Mouse (Mus musculus) heart, embryonic 16.5 days (tissue): Measurements from ENCODE around the gene Ptprk. TPM values are rescaled to one million over a fixed set of nuclear protein-coding genes. Genes with fewer than 3 reads are reported as not detected.

Experiments used
- ATAC-seq: fragments of 200-750 bp; cut with Nextera tagmentation; replicated peaks from 2 replicates; pipeline ENCODE4 v1.8.0; 2017; ENCODE audit warnings: moderate number of reproducible peaks; ENCODE audit not compliant: insufficient read depth, low FRiP score; ENCODE audit errors: extremely low read depth
- H3K27ac ChIP-seq: fragments of 300-500 bp; sonication (generic); 2 replicates; pipeline ENCODE4 v1.5.1; 2014; ENCODE audit warnings: mild to moderate bottlenecking, low read length, control low read depth, moderate library complexity
- H3K27me3 ChIP-seq: fragments of 300-500 bp; sonication (generic); 2 replicates; pipeline ENCODE4 v1.6.1; 2014; ENCODE audit warnings: low read length, mixed read lengths; ENCODE audit not compliant: control insufficient read depth, insufficient read depth
- H3K36me3 ChIP-seq: fragments of 300-500 bp; sonication (generic); 2 replicates; pipeline ENCODE4 v1.6.1; 2014; ENCODE audit not compliant: control insufficient read depth, insufficient read depth
- H3K4me1 ChIP-seq: fragments of 300-500 bp; sonication (generic); 2 replicates; pipeline ENCODE4 v1.6.1; 2014; ENCODE audit warnings: low read length, mixed read lengths; ENCODE audit not compliant: control insufficient read depth, insufficient read depth
- H3K4me2 ChIP-seq: fragments of 300-500 bp; sonication (generic); 2 replicates; pipeline ENCODE4 v1.6.1; 2014; ENCODE audit warnings: low read depth, mild to moderate bottlenecking, control low read depth, low read length
- H3K4me3 ChIP-seq: fragments of 300-500 bp; sonication (generic); 2 replicates; pipeline ENCODE4 v1.5.1; 2014; ENCODE audit warnings: mild to moderate bottlenecking, control low read depth, low read length
- H3K9ac ChIP-seq: fragments of 300-500 bp; sonication (generic); 2 replicates; pipeline ENCODE4 v1.6.1; 2014; ENCODE audit warnings: low read length, control low read depth
- H3K9me3 ChIP-seq: fragments of 300-500 bp; sonication (generic); replicated peaks from 2 replicates; pipeline ENCODE4 v1.6.1; 2016; ENCODE audit warnings: low read length; ENCODE audit not compliant: control insufficient read depth
- WGBS: fragments of 180-500 bp; shearing (Covaris S2); extraction: QIAGEN DNeasy Blood & Tissue Kit; methylation state at CpG from one replicate; pipeline ENCODE4 v1.1.7; 2014; 5-methylcytosine and 5-hydroxymethylcytosine counted together
- polyA plus RNA-seq: library from polyadenylated mRNA; unstranded; fragments of >200 nt; fragmentation: Nextera tagmentation; extraction: Ambion mirVana; gene quantifications from 2 replicates; pipeline ENCODE4 v1.2.1, GENCODE M21; 2015

Ptprk gene
- polyA plus RNA-seq, 1 experiment from 2014 or later = 42.5 TPM

- Histone ChIP-seq H3K4me2 (no peak overlapping the region), H3K4me3 (no peak overlapping the region), H3K27ac (no peak overlapping the region), H3K4me1 (no peaks in the 10 kb centered on the region), H3K27me3 (no peaks in the 10 kb centered on the region), H3K36me3 (0 out of 2 replicates have a peak, but pooled peaks cover 3% of the 10 kb centered on the region), H3K9me3 (no peaks in the 10 kb centered on the region), H3K9ac (no peak overlapping the region)
- 91% methylated on average over 7 of the region's 7 CpGs for WGBS
- ATAC-seq = no peak
These were observed 305.3 kb downstream of the Ptprk start for GRCm38 (mm10) chr10:28379752-28380488.

- H3K4me1 ChIP-seq = 0 out of 2 replicates have a peak, but pooled peaks cover 2% of the 10 kb centered on the region
- no peak for ATAC-seq
- no peak overlapping the region for H3K9ac ChIP-seq
- H3K27ac ChIP-seq = no peak overlapping the region
- no peak overlapping the region for H3K4me2 ChIP-seq
- 0 out of 2 replicates have a peak, but pooled peaks cover 5% of the 10 kb centered on the region for H3K36me3 ChIP-seq
- no peak overlapping the region for H3K4me3 ChIP-seq
- H3K9me3 ChIP-seq = no peaks in the 10 kb centered on the region
- no peaks in the 10 kb centered on the region for H3K27me3 ChIP-seq
- 94% methylated on average over 15 of the region's 15 CpGs for WGBS
These were observed 313.1 kb downstream of the Ptprk start for GRCm38 (mm10) chr10:28387563-28388222.

GRCm38 (mm10) chr10:28391168-28391567 lies 316.5 kb downstream of the Ptprk start:
- Histone ChIP-seq H3K4me1 (peaks cover 2% of the 10 kb centered on the region), H3K27ac (no peak overlapping the region), H3K27me3 (no peaks in the 10 kb centered on the region), H3K36me3 (0 out of 2 replicates have a peak, but pooled peaks cover 2% of the 10 kb centered on the region), H3K9me3 (no peaks in the 10 kb centered on the region), H3K9ac (no peak overlapping the region), H3K4me3 (no peak overlapping the region), H3K4me2 (no peak overlapping the region)
- WGBS = 94% methylated on average over 5 of the region's 5 CpGs
- no peak for ATAC-seq

- Histone ChIP-seq H3K4me3 (no peak overlapping the region), H3K9ac (no peak overlapping the region), H3K36me3 (0 out of 2 replicates have a peak, but pooled peaks cover 2% of the 10 kb centered on the region), H3K27ac (no peak overlapping the region), H3K4me2 (no peak overlapping the region), H3K27me3 (no peaks in the 10 kb centered on the region), H3K9me3 (no peaks in the 10 kb centered on the region), H3K4me1 (peaks cover 7% of the 10 kb centered on the region)
- ATAC-seq = no peak
- WGBS = 71% methylated on average over 2 of the region's 2 CpGs
These were observed 321.2 kb downstream of the Ptprk start for GRCm38 (mm10) chr10:28395610-28396519.

GRCm38 (mm10) chr10:28396520-28396915 lies 321.9 kb downstream of the Ptprk start:
- Histone ChIP-seq H3K4me3 (no peak overlapping the region), H3K27ac (no peak overlapping the region), H3K27me3 (no peaks in the 10 kb centered on the region), H3K9me3 (no peaks in the 10 kb centered on the region), H3K36me3 (no peaks in the 10 kb centered on the region), H3K4me1 (peaks cover 7% of the 10 kb centered on the region), H3K9ac (no peak overlapping the region), H3K4me2 (no peak overlapping the region)
- no peak for ATAC-seq
- 25% methylated on average over 1 of the region's 1 CpGs for WGBS

GRCm38 (mm10) chr10:28401796-28402195 lies 327.2 kb downstream of the Ptprk start:
- Histone ChIP-seq H3K27ac (no peak overlapping the region), H3K4me1 (no peaks in the 10 kb centered on the region), H3K4me3 (no peak overlapping the region), H3K9ac (no peak overlapping the region), H3K36me3 (no peaks in the 10 kb centered on the region), H3K4me2 (no peak overlapping the region), H3K9me3 (no peaks in the 10 kb centered on the region), H3K27me3 (no peaks in the 10 kb centered on the region)
- no peak for ATAC-seq

GRCm38 (mm10) chr10:28408980-28409379 lies 334.4 kb downstream of the Ptprk start:
- H3K36me3 ChIP-seq = no peaks in the 10 kb centered on the region
- H3K9ac ChIP-seq = no peak overlapping the region
- H3K4me3 ChIP-seq = no peak overlapping the region
- no peak for ATAC-seq
- H3K27ac ChIP-seq = no peak overlapping the region
- no peak overlapping the region for H3K4me2 ChIP-seq
- WGBS = 85% methylated on average over 2 of the region's 2 CpGs
- no peaks in the 10 kb centered on the region for H3K27me3 ChIP-seq
- H3K9me3 ChIP-seq = no peaks in the 10 kb centered on the region
- no peaks in the 10 kb centered on the region for H3K4me1 ChIP-seq

GRCm38 (mm10) chr10:28414823-28415222 lies 340.2 kb downstream of the Ptprk start:
- Histone ChIP-seq H3K4me2 (no peak overlapping the region), H3K27ac (no peak overlapping the region), H3K27me3 (no peaks in the 10 kb centered on the region), H3K9me3 (0 out of 2 replicates have a peak, but pooled peaks cover 3% of the 10 kb centered on the region), H3K9ac (no peak overlapping the region), H3K4me1 (no peaks in the 10 kb centered on the region), H3K4me3 (no peak overlapping the region), H3K36me3 (no peaks in the 10 kb centered on the region)
- no peak for ATAC-seq
- 66% methylated on average over 4 of the region's 4 CpGs for WGBS
